Mouse (Mus musculus) G1E-ER4 (cell line): Measurements from ENCODE around the gene Cfap299. TPM values are rescaled to one million over a fixed set of nuclear protein-coding genes. Genes with fewer than 3 reads are reported as not detected.

Source experiments
- GATA1 ChIP-seq: IDR thresholded peaks from one replicate; pipeline ENCODE4 v1.8.0; 2012; ENCODE audit warnings: low read length, inconsistent platforms
- polyA plus RNA-seq: library from polyadenylated mRNA; stranded (reverse); fragments of >175 nt; gene quantifications from 2 replicates; pipeline ENCODE4 v1.2.3, GENCODE M21; 2012

Cfap299 gene
- polyA plus RNA-seq, 1 experiment = not detected

GRCm38 (mm10) chr5:98363428-98363827 is 34.3 kb downstream of the Cfap299 start:
- TF ChIP-seq GATA1 = no peak

DNA sequence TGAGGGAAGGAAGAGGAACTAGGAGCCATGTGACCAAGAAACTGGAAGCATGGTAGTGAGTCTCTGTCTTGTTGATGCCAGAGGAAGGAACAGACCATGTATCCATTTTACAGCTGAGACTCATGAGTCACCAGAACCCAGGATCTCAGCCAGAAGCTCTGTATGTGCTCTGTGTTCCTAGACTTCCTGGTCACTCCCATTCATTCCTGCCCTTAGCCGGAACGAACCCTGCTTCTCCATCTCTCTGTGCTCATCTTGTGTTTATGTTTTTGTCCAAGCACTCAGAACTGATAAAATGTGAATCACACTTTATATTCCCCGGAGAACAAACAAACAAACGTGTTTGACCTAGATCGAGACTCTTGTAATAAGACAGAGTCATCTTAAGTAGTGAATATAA is 36.2 kb downstream of the Cfap299 start:
- no peak for TF ChIP-seq GATA1

DNA sequence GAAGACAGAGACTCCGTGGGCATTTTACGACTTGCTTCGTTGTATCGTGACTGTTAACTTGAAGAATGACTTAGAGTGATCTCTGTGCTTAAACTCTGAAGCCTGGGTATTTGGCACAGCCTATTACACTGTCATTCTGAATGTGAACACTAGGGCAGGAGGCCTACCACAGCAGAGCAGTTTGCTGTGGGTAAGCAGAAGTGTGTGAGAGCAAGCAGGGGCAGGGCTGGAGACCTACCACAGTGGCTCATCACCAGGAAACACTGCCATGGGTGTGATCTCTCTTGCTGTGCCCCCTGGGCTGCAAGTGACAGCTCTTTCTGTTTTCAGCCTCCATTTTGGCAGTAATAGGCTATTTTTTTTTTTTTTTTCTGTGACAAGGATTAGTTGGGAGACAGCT is 39.7 kb downstream of the Cfap299 start:
- TF ChIP-seq GATA1 = no peak

DNA sequence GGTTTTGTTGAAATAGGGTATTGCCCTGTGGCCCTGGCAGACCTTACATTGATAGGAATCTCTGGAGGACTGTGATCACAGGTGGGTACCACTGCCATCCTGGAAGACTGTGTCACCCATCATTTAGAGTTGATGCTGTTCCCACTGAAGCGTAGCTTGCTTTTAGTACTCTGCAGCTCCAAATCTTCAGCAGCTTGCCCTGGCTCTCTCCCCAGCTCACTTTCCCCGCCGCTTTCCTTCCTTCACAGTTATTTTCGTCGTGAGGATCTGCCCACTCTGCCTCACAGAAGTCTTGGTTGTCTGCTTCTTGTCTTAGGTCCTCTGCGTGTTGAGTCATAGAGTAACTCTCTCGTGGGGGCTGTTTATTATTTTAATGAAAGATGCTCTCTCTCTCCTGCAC is 40.3 kb downstream of the Cfap299 start:
- no peak for TF ChIP-seq GATA1

DNA sequence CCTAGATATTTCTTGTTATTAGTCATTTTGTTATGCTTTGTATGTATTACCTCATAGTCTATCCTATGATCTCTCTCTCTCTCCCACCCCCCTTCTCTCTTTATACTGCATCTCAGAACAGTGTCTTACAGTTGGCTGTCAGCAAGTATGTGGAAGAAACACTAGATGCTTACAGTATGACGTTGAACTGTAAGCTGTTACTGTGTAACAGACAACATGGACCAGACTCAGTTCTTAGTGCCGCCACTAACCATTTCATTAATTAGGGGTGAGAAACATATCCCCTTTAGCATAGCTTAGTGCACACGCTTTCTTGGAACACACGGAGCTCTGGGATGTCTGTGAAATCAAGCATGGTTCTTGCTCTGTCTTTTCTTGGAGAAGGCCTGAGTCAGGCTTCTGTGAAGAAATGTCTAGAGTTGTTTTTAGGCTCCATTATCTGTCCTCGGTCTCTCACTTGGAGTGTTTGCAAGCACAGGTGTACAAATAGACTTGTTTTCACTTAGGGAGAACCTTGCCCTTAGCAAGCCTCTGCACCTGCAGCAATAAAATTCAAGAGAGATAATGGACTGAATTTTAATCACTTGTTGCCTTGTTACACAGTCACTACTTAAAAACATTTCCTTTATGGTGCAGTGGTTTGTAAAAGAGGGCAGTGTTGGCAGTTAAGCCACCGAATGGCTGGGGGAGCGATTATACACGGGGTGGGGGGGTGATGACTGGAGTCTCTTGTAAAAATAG is 47.1 kb downstream of the Cfap299 start:
- no peak for TF ChIP-seq GATA1

DNA sequence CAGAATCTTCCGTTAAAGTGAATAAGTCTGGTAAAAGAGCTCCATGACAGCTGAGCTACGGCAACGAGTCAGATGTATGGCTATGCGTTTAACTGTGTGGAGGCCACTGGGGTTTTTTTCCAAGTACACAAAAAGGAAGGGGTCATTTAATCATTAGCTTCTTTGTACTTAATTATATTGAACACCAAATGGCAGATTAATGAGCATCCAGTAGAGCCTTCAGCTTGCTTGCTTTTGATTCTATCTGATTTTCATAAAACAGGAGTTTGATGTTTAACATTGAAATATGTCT is 47.6 kb downstream of the Cfap299 start:
- TF ChIP-seq GATA1 = no peak

- TF ChIP-seq GATA1 = no peak
These were observed 51.3 kb downstream of the Cfap299 start for GRCm38 (mm10) chr5:98380360-98380759.

GRCm38 (mm10) chr5:98387054-98387453 is 58.0 kb downstream of the Cfap299 start:
- no peak for TF ChIP-seq GATA1

DNA sequence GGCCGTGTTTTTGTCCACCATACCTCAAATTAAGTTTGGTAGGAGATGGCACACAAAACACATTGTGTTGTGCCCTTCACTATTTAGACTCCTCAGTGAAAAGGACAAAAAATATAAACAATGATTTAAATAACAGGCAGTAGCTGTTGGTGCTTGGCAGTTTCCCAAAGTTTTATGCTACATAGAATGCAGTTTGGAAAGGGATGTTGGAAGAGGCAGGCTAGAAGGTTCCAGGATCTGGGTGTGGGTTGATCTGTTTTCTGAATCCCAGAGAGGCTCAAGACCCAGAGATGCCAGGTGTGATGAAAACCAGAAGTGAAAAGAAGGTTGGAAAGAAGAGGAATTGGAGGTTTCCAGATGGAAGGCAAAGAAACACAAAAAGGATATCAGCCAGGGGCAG is 73.1 kb downstream of the Cfap299 start:
- TF ChIP-seq GATA1 = no peak

- no peak for TF ChIP-seq GATA1
These were observed 81.0 kb downstream of the Cfap299 start for GRCm38 (mm10) chr5:98410060-98410459.

DNA sequence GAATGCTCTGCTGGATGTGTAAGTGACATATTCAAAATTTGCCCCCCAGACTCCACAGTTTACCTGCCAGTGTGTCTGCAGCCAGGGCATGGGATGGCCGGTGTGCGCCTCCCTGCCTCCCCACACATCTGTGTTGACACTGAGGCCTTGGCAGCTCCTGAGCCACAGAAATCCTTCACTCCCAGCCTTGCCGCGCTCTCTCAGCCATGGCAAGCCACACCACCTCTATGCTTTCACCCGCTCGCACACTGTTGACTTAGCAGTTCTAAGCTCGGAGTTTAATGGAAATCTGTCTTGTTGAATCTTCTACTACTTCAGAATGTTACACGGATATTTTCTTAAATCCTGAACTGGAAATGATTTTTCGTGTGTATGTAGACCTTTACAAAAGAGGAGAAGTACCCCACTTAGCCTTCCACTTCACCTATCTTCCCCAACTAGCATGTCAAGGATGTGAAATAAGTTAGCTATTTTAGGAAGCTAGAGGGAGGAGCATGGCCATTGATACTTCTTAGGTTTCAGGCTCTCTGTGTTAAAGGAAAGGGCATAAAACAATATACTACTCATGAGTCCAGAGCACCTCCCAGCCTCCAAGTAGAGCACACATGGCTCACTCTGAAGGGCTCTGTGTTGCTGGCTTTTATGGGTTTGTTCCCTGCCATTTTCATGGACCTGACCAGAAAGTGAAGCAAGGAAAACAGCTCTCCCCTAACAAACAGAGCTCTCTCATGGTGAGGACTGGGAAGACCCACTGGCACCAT is 87.5 kb downstream of the Cfap299 start:
- no peak for TF ChIP-seq GATA1

DNA sequence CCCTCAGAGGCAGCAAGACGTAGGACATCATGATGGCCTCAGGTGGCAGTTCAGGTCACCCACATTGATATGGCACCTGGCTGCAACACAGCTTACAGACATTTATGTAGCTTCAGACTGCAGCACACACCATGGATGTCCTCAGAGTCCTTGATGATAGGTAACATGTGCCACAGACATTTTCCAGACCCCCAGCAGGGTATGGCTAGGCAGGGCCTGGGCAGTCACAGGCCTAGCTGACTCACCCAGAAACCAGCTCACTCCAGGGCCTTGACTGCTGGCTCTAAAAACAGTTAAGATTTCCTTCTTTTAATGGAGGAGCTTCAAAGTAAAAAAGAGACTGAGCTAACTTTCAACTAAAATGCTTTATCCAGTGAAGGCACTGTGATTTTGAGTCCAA is 95.9 kb downstream of the Cfap299 start:
- TF ChIP-seq GATA1 = no peak

DNA sequence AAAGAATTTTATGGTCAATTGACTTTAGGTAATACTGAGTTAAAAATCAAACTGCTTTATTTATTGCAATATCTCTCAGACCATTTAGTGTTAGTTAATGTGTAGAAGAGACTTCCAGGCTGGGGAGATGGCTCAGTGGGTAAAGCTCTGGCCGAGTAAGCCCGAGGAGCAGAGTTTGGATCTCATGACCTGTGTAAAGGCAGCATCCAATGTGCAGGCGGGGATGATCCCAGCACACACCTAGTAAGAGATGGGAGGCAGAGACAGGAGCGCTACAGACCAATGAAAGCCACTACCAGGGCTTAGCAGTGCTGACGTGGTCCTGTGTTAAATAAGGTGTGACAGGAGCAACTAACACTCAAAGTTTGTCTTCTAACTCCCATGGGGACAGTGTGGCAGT is 97.0 kb downstream of the Cfap299 start:
- no peak for TF ChIP-seq GATA1

GRCm38 (mm10) chr5:98430060-98430459 is 101.0 kb downstream of the Cfap299 start:
- no peak for TF ChIP-seq GATA1

- TF ChIP-seq GATA1 = no peak
These were observed 109.6 kb downstream of the Cfap299 start for GRCm38 (mm10) chr5:98438686-98439085.

- TF ChIP-seq GATA1 = no peak
These were observed 117.8 kb downstream of the Cfap299 start for GRCm38 (mm10) chr5:98446771-98447462.

DNA sequence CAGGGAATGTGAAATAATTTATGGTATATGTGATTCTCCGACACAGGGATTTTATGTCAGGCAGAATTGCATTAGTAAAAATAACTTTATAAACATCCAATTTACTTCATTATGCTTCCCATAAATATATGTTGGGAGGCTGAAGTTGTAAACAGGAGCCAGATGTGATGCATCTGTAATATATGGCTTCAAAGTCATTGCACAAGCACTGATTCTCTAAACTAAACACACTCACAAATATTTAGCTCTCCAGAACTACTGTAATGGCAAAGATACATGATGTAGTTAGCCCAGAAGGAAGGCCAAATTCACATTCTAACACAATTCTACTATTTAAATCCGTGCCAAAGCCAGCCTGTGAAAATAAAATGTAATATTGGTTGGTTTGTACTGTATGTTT is 120.8 kb downstream of the Cfap299 start:
- TF ChIP-seq GATA1 = no peak
